Mouse (Mus musculus) thymus, postnatal 10 days (tissue): ENCODE measurements at regions not wholly inside any gene's neighbourhood (a gene's known extent, or its start where the extent isn't known, plus 50 kb on each side); places are given as distances from the start of the nearest gene placed in this dataset.

Experiments
- DNase-seq, 2 experiments: peaks; one replicate each; pipeline ENCODE4 v3.0.0; 2021; ENCODE audit warnings: low spot score in 2 of 2

- DNase-seq, result no peak
Measured at GRCm38 (mm10) chr11:79881812-79882211, 80.4 kb downstream of the Utp6 start.

- no peak for DNase-seq
Measured at GRCm38 (mm10) chr11:79878091-79878490, 84.1 kb downstream of the Utp6 start.

- DNase-seq, result no peak
Measured at GRCm38 (mm10) chr11:79877184-79877745, 84.9 kb downstream of the Utp6 start.

GRCm38 (mm10) chr11:79871783-79872628 lies 90.2 kb downstream of the Utp6 start:
- DNase-seq, result no peak

- DNase-seq, result peak in 1 of 2 experiments; percentile 9
Measured at GRCm38 (mm10) chr11:79870189-79870588, 92.0 kb downstream of the Utp6 start.

- no peak for DNase-seq
Measured at GRCm38 (mm10) chr11:79869009-79869408, 93.2 kb downstream of the Utp6 start.

- DNase-seq, result no peak
Measured at GRCm38 (mm10) chr11:79864836-79865235, 97.4 kb downstream of the Utp6 start.

GRCm38 (mm10) chr11:79863487-79864175 lies 98.6 kb downstream of the Utp6 start:
- no peak for DNase-seq

GRCm38 (mm10) chr11:79860611-79861067 lies 101.6 kb downstream of the Utp6 start:
- DNase-seq, result no peak

GRCm38 (mm10) chr11:79856376-79856775 lies 105.8 kb downstream of the Utp6 start:
- no peak for DNase-seq

GRCm38 (mm10) chr11:79849545-79849944 lies 112.6 kb downstream of the Utp6 start:
- no peak for DNase-seq

GRCm38 (mm10) chr11:79844436-79844835 lies 117.8 kb downstream of the Utp6 start:
- no peak for DNase-seq

- no peak for DNase-seq
Measured at GRCm38 (mm10) chr11:79843021-79843420, 119.2 kb downstream of the Utp6 start.

GRCm38 (mm10) chr11:79839973-79840372 lies 122.2 kb downstream of the Utp6 start:
- no peak for DNase-seq

GRCm38 (mm10) chr11:79838051-79838450 lies 124.1 kb downstream of the Utp6 start:
- DNase-seq, result no peak

GRCm38 (mm10) chr11:79837076-79837990 lies 124.9 kb downstream of the Utp6 start:
- no peak for DNase-seq

- DNase-seq, result no peak
Measured at GRCm38 (mm10) chr11:79835873-79836272, 126.3 kb downstream of the Utp6 start.

GRCm38 (mm10) chr11:79833817-79834216 lies 128.4 kb downstream of the Utp6 start:
- DNase-seq, result no peak

- no peak for DNase-seq
Measured at GRCm38 (mm10) chr11:79831591-79832320, 130.4 kb downstream of the Utp6 start.

- DNase-seq, result no peak
Measured at GRCm38 (mm10) chr11:79830567-79831055, 131.6 kb downstream of the Utp6 start.

- DNase-seq, result no peak
Measured at GRCm38 (mm10) chr11:79827034-79827433, 135.2 kb downstream of the Utp6 start.
